Mouse (Mus musculus) liver, adult 2 months (tissue): ENCODE data around the gene Ngef.

Experiments used
- CTCF ChIP-seq: fragments of 200-500 bp; IDR thresholded peaks from 2 replicates; pipeline ENCODE4 v1.5.1; 2011; ENCODE audit warnings: low read depth, low read length, control low read depth
- POLR2A ChIP-seq: fragments of 200-500 bp; IDR thresholded peaks from 2 replicates; pipeline ENCODE4 v1.6.1; 2011; ENCODE audit warnings: low read length, control low read depth; ENCODE audit not compliant: insufficient read depth; ENCODE audit errors: extremely low read depth

GRCm38 (mm10) chr1:87621858-87622279, 48.2 kb upstream of the Ngef start:
- no peak for TF ChIP-seq POLR2A
- TF ChIP-seq CTCF = no peak
